Mouse (Mus musculus) hindbrain, embryonic 13.5 days (tissue): ENCODE measurements around the gene Nutm1. TPM values are rescaled to one million over a fixed set of nuclear protein-coding genes. Genes with fewer than 3 reads are reported as not detected.
A peak's percentile ranks its signal among the peaks of the same experiment; 100 is the strongest.
"Not testable (repeated sequence)": the region's sequence is repeated elsewhere in the genome, so short reads cannot be mapped to it uniquely, and the experiment has no call there.

Experiments
- ATAC-seq: fragments of 200-750 bp; cut with Nextera tagmentation; 2 replicates; pipeline ENCODE4 v1.8.0; 2017; ENCODE audit warnings: moderate TSS enrichment; ENCODE audit not compliant: low FRiP score
- H3K27ac ChIP-seq: fragments of 300-500 bp; sonication (generic); 2 replicates; pipeline ENCODE4 v1.5.1; 2015; ENCODE audit warnings: inconsistent platforms, mild to moderate bottlenecking, moderate library complexity
- H3K27me3 ChIP-seq: fragments of 300-500 bp; sonication (generic); 2 replicates; pipeline ENCODE4 v1.6.1; 2015; ENCODE audit warnings: mild to moderate bottlenecking, inconsistent platforms
- H3K36me3 ChIP-seq: fragments of 300-500 bp; sonication (generic); 2 replicates; pipeline ENCODE4 v1.6.1; 2015; ENCODE audit warnings: mild to moderate bottlenecking, inconsistent platforms
- H3K4me1 ChIP-seq: fragments of 300-500 bp; sonication (generic); replicated peaks from 2 replicates; pipeline ENCODE4 v1.6.1; 2015; ENCODE audit warnings: inconsistent platforms
- H3K4me2 ChIP-seq: fragments of 300-500 bp; sonication (generic); 2 replicates; pipeline ENCODE4 v1.6.1; 2015; ENCODE audit warnings: inconsistent platforms, mild to moderate bottlenecking, moderate library complexity
- H3K4me3 ChIP-seq: fragments of 300-500 bp; sonication (generic); 2 replicates; pipeline ENCODE4 v1.5.1; 2015; ENCODE audit warnings: mild to moderate bottlenecking, inconsistent platforms
- H3K9ac ChIP-seq: fragments of 300-500 bp; sonication (generic); 2 replicates; pipeline ENCODE4 v1.6.1; 2015; ENCODE audit warnings: mild to moderate bottlenecking, inconsistent platforms
- H3K9me3 ChIP-seq: fragments of 300-500 bp; sonication (generic); 2 replicates; pipeline ENCODE4 v1.6.1; 2016; ENCODE audit warnings: inconsistent platforms
- WGBS: fragments of 180-500 bp; shearing (Covaris S2); methylation state at CpG from one replicate; pipeline ENCODE4 v1.1.7; 2015; 5-methylcytosine and 5-hydroxymethylcytosine counted together
- polyA plus RNA-seq: library from polyadenylated mRNA; unstranded; fragments of >200 nt; fragmentation: Nextera tagmentation; extraction: Ambion mirVana; gene quantifications from 2 replicates; pipeline ENCODE4 v1.2.1, GENCODE M21; 2015

Gene Nutm1
- polyA plus RNA-seq, result 0.05 TPM in 1 of 2 replicates, not detected in the other

DNA sequence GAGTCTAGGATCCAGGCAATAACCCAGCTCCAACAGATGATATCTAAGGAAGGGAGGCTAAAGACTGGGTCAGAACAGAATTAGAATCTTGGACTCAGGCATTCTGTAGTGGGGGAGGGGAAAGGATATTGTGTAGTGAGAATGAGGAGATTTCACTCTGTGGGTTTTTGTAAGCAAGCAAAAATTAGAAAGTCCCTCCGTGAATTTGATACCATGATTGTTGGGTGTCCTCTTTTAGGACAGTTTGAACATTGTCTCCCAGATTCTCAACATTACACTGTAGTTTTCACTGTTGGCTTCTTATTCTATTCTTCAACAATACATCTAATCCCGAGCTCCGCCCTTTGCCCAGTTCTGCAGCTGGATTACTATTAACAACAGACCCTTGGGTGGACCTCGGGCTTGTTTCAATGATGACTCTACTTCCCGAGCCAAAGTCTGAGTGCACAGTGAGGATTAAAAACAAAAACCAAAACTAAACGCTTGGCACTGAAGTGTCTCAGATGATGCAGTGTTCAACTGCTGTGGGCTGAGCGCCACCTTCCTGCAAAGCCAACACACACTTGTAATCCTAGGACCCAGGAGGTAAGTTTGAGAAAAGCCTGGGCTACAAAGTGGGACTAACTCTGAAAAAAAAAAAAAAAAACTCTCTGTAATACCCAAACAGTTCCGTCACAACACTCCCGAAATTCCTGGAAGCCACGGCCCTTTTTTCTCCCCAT is at the start of gene Nutm1:
Nutm1 (minus strand) TSS at position 51 of the 722 bp plus-strand sequence.
- no peak for ATAC-seq
- Histone ChIP-seq H3K9me3 (no peaks in the 10 kb centered on the region), H3K36me3 (no peaks in the 10 kb centered on the region), H3K4me1 (peaks cover 17% of the 10 kb centered on the region), H3K4me2 (no peak within 1 kb of the TSS), H3K27me3 (no peaks in the 10 kb centered on the region), H3K9ac (no peak within 1 kb of the TSS), H3K4me3 (no peak within 1 kb of the TSS), H3K27ac (no peak within 1 kb of the TSS)
- 79% methylated on average over 10 of the region's 10 CpGs for WGBS

DNA sequence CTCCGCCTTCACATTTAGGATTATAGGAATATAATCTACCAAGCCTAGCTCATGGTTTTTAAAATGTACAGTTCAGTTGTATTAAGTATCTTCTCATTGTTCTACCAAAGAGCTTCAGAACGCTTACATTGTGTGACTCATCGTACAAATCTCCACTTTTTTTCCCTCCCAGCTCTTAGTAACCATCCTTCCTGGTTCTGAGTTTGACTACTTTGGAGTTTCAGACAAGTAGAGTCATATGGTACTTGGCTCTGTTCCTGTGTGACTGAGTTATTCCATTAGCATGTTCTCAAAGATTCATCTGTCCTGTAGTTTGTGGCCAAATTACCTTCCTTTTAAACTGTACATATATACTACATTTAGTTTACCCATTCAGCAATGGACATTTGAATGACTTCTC is 49.6 kb upstream of the Nutm1 start:
- H3K4me2 ChIP-seq, result no peak overlapping the region
- no peaks in the 10 kb centered on the region for H3K9me3 ChIP-seq
- no peak overlapping the region for H3K27ac ChIP-seq
- H3K4me3 ChIP-seq, result no peak overlapping the region
- H3K27me3 ChIP-seq, result no peaks in the 10 kb centered on the region
- 96% methylated on average over 3 of the region's 3 CpGs for WGBS
- no peaks in the 10 kb centered on the region for H3K36me3 ChIP-seq
- ATAC-seq, result no peak
- H3K4me1 ChIP-seq, result no peaks in the 10 kb centered on the region
- no peak overlapping the region for H3K9ac ChIP-seq

DNA sequence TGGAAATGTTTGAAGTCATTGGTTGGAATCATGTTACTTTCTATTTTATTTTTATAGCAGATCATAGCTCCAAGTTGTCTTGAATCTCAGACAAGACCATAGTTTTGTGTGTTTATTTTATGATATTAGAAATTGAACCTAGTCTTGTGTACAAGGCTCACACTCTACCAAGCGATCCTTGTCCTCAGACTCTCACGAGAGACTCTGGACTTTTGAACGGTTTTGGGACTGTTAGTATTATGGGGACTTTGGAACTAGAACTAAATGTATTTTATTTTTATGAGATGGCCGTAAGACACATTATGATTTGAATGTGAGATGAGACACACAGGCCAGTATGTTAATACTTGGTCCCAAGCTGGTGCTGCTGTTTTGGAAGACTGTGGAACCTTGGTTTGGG is 39.1 kb upstream of the Nutm1 start:
- 95% methylated on average over 4 of the region's 4 CpGs for WGBS
- Histone ChIP-seq H3K9me3 (no peaks in the 10 kb centered on the region), H3K36me3 (0 out of 2 replicates have a peak, but pooled peaks cover 2% of the 10 kb centered on the region), H3K27ac (no peak overlapping the region), H3K4me1 (no peaks in the 10 kb centered on the region), H3K9ac (no peak overlapping the region), H3K4me3 (no peak overlapping the region), H3K27me3 (no peaks in the 10 kb centered on the region), H3K4me2 (no peak overlapping the region)
- no peak for ATAC-seq

DNA sequence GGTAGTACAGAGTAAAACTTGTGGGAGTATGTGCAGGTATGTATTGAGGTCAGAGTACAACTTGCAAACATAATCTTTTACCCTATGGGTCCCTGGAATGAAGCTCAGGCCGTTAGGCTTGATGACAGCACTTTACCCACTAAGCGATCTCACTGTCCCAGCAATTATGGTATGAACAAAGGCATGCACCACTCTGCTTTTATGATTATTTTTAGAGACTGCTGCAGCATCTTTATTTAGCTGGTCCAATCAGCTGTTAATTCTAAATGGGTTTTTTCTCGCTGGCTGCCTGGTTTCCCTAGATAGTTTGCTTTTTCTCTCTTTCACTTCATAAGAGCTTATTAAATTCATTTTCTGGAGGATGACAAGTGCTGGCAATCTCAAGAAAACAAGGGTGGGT is 37.1 kb upstream of the Nutm1 start:
- Histone ChIP-seq H3K9me3 (no peaks in the 10 kb centered on the region), H3K27ac (no peak overlapping the region), H3K9ac (no peak overlapping the region), H3K4me3 (no peak overlapping the region), H3K4me1 (no peaks in the 10 kb centered on the region), H3K4me2 (no peak overlapping the region), H3K36me3 (0 out of 2 replicates have a peak, but pooled peaks cover 2% of the 10 kb centered on the region), H3K27me3 (no peaks in the 10 kb centered on the region)
- no peak for ATAC-seq
- 84% methylated on average over 3 of the region's 3 CpGs for WGBS

DNA sequence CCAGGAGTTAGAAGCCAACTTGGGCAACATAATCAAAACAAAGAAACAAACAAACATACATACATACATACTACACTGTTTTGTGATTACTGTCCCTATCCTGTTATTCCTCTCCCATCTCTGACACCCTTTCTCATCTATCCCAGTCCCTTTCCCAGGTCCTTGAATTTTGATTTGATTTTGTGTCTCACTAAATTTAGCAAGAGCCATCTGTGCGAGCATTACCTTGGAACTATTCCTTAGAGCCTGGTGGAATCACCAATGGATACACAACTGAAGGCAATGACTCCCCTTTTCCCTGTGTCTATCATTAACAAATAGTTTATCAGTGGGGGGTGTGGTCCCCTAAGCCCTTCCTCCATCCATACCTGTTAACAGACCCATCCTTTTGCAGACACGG is 33.7 kb upstream of the Nutm1 start:
- H3K4me1 ChIP-seq, result no peaks in the 10 kb centered on the region
- H3K27ac ChIP-seq, result no peak overlapping the region
- 93% methylated on average over 2 of the region's 2 CpGs for WGBS
- H3K9me3 ChIP-seq, result no peaks in the 10 kb centered on the region
- no peak overlapping the region for H3K4me2 ChIP-seq
- H3K9ac ChIP-seq, result no peak overlapping the region
- ATAC-seq, result no peak
- H3K36me3 ChIP-seq, result 0 out of 2 replicates have a peak, but pooled peaks cover 2% of the 10 kb centered on the region
- no peaks in the 10 kb centered on the region for H3K27me3 ChIP-seq
- H3K4me3 ChIP-seq, result no peak overlapping the region

DNA sequence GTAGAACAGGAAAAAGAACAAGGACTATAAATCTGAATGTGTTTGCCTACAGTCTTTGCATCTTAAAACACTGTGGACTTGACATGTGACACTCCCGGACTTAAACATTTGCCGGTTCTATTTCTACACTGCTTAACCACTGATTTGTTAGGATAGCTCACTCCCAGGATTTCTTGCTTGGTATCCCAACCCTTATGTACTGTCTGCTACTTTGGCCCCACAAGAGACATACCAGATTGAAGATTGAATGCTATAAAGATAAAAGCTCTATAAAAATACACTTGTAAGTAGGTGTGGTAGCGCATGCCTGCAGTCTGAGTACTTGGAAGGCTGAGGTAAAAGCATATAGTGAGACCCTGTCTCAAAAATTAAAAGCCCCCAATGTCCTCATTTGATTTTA is 30.4 kb upstream of the Nutm1 start:
- no peak overlapping the region for H3K27ac ChIP-seq
- no peak overlapping the region for H3K4me3 ChIP-seq
- no peaks in the 10 kb centered on the region for H3K36me3 ChIP-seq
- H3K9ac ChIP-seq, result no peak overlapping the region
- no peak for ATAC-seq
- no peaks in the 10 kb centered on the region for H3K27me3 ChIP-seq
- no peaks in the 10 kb centered on the region for H3K9me3 ChIP-seq
- H3K4me2 ChIP-seq, result no peak overlapping the region
- 96% methylated on average over 3 of the region's 3 CpGs for WGBS
- peaks cover 4% of the 10 kb centered on the region for H3K4me1 ChIP-seq

DNA sequence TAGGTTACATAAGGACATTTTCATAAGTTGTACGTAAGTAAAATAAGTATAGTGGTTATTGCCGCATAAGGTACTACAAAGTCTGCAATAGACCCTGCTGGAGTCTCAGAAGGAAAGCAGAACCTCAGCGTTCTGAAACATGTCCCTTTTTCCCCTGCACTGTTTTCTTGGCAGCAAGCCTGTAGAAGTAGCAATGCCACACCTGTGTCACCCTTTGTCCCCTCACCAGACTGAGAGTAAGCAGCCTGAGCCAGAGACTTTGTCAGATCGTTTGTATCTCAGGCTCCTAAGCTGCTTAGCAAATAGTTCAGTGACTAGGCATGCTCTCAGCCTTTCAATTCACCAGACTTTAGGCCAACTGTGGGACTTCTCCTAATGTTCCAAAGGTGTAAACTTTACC is 28.0 kb upstream of the Nutm1 start:
- Histone ChIP-seq H3K4me2 (no peak overlapping the region), H3K27ac (no peak overlapping the region), H3K36me3 (no peaks in the 10 kb centered on the region), H3K27me3 (no peaks in the 10 kb centered on the region), H3K9ac (no peak overlapping the region), H3K4me1 (peaks cover 10% of the 10 kb centered on the region), H3K4me3 (no peak overlapping the region), H3K9me3 (no peaks in the 10 kb centered on the region)
- no peak for ATAC-seq
- WGBS, result 77% methylated on average over 4 of the region's 4 CpGs

DNA sequence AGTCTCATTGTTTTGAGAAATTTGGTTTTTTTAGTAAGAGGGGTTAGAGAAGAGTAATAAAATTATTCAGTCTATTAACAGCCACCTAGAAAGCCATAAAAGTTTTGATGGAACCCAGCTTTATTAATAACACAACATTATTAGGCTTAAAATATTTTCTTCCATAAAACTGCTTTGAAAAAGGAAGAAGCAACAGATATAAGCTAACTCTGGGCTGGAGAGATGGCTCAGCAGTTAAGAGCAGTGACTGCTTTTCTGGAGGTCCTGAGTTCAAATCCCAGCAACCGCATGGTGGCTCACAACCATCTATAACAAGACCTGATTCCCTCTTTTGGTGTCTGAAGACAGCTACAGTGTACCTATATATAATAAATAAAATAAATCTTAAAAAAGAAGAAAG is 27.0 kb upstream of the Nutm1 start:
- not testable (repeated sequence) for H3K4me3 ChIP-seq, H3K36me3 ChIP-seq, ATAC-seq, H3K27me3 ChIP-seq, H3K4me2 ChIP-seq, H3K4me1 ChIP-seq, H3K9me3 ChIP-seq, H3K9ac ChIP-seq, H3K27ac ChIP-seq
- WGBS, result 98% methylated on average over 1 of the region's 1 CpGs

DNA sequence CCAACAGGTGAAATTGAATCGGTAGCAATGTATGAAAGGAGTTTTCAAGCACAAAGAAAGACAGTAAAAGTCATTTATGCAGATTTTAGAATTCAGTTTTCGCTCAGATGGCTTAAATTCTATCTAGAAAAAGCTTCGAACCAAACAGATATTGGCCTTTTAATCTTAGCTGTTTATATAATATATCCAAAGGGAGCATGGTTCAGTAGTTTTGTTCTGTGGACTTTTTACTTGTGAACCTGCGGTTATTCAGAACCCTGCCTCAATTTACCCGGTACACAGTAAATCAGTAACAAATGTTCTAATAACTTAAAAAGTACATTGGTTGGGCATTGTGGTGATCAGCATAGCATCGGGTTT is 25.9 kb upstream of the Nutm1 start:
- no peak overlapping the region for H3K9ac ChIP-seq
- H3K36me3 ChIP-seq, result no peaks in the 10 kb centered on the region
- peak overlapping the region; percentile 41 for H3K4me3 ChIP-seq
- WGBS, result 57% methylated on average over 6 of the region's 6 CpGs
- H3K9me3 ChIP-seq, result no peaks in the 10 kb centered on the region
- ATAC-seq, result no peak
- peaks cover 10% of the 10 kb centered on the region for H3K4me1 ChIP-seq
- no peaks in the 10 kb centered on the region for H3K27me3 ChIP-seq
- peak overlapping the region; percentile 76 for H3K4me2 ChIP-seq
- H3K27ac ChIP-seq, result no peak overlapping the region

DNA sequence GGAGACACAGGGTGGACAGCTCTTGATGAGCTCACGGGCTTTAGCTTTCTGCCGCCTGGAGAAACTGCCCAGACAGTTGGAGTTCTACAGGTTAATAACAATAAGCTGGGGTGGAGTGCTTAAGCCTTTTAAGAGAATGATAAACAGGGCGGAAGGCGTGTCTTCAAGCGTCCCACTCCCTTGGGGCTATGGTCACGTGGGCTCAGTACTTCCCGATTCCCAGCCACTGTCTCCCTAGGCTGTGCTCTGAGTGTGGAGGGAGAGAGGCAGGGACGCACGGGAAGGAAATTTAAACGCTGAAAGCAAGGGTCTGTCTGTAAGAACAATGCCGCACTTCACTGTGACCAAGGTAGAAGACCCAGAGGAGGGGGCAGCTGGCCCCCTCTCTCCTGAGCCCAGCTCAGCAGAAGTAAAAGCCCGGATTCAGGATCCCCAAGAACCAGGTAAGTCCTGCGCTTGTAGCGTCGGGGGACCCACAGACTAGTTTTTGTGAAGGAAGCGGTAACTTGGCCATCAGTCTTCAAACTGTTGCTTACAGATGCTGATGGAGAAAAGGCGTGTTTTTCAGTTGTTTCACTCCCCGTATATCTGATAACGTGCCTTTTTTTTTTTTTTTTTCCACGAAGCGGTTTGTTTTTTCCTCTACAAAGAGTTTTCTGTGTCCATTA is 25.4 kb upstream of the Nutm1 start:
- H3K9ac ChIP-seq, result peak overlapping the region; percentile 70
- H3K4me1 ChIP-seq, result peaks cover 10% of the 10 kb centered on the region
- peak; percentile 91 for ATAC-seq
- no peaks in the 10 kb centered on the region for H3K27me3 ChIP-seq
- no peak overlapping the region for H3K27ac ChIP-seq
- no peaks in the 10 kb centered on the region for H3K9me3 ChIP-seq
- 1% methylated on average over 21 of the region's 21 CpGs for WGBS
- H3K4me2 ChIP-seq, result peak overlapping the region; percentile 76
- H3K36me3 ChIP-seq, result no peaks in the 10 kb centered on the region
- peak overlapping the region; percentile 41 for H3K4me3 ChIP-seq

DNA sequence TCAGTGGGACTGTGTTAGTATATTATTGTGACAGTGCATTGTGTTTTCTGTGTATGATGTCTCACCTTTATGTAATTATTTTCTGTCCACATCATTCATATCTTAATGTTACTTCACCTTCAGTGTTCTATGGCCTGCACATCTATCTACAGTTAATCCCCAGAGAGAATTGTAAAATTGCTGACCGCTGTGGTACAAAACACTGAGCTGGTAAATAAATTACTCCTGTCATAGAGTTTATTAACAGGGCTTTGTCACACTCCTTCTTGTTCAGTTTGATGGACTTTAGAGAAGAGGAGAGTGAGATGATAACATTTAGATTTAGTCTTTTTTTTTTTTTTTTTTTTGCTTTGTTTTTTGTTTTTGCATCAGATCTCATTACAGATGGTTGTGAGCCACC is 23.8 kb upstream of the Nutm1 start:
- H3K4me2 ChIP-seq, result no peak overlapping the region
- H3K36me3 ChIP-seq, result no peaks in the 10 kb centered on the region
- 71% methylated on average over 1 of the region's 1 CpGs for WGBS
- no peak overlapping the region for H3K9ac ChIP-seq
- no peaks in the 10 kb centered on the region for H3K27me3 ChIP-seq
- H3K27ac ChIP-seq, result no peak overlapping the region
- H3K4me3 ChIP-seq, result no peak overlapping the region
- H3K4me1 ChIP-seq, result peaks cover 10% of the 10 kb centered on the region
- H3K9me3 ChIP-seq, result no peaks in the 10 kb centered on the region
- ATAC-seq, result no peak

DNA sequence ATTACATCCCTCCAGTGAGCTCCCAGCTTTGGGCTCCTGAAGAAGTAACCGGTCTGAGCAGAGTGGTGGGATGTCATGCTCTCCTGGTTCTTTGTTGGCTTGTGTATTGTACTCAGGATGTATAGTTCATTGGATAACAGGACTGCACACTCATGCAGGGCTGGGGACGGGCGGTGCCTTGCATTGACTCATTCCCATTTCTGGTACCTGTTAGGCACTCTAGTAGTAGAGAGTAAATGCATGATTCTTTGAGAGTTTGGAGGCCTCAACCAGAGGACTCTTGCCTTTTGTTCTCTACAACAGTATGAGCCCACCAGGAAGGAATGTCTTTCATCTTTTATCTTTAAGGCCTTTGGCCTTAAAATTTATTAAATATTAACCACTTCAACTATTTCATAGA is 17.8 kb upstream of the Nutm1 start:
- H3K9ac ChIP-seq, result no peak overlapping the region
- no peaks in the 10 kb centered on the region for H3K9me3 ChIP-seq
- H3K4me1 ChIP-seq, result no peaks in the 10 kb centered on the region; the same call in 1 of the 2 replicates
- no peak overlapping the region for H3K27ac ChIP-seq
- peaks cover 3% of the 10 kb centered on the region; the same call in 1 of the 2 replicates for H3K36me3 ChIP-seq
- 93% methylated on average over 3 of the region's 3 CpGs for WGBS
- H3K4me3 ChIP-seq, result no peak overlapping the region
- ATAC-seq, result no peak
- H3K27me3 ChIP-seq, result no peaks in the 10 kb centered on the region
- no peak overlapping the region for H3K4me2 ChIP-seq

DNA sequence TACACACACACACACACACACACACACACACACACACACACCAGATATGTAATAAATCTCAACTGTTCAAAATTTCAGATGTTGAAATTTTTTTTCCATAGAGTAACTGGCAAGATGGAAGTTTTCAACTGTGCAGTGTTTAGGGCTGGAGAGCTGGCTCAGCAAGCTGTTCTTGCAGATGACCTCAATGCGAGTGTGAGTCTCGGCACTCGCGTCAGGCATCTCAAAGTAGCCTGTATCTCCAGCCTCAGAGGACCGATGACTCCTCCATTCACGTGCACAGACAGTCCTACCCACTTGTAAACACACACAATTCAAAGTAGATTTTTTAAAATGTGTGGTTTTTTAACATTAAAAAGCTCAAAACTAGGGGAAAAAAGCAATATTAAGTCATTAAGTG is 14.4 kb upstream of the Nutm1 start:
- H3K27ac ChIP-seq, result no peak overlapping the region
- no peak overlapping the region for H3K9ac ChIP-seq
- H3K4me2 ChIP-seq, result no peak overlapping the region
- ATAC-seq, result no peak
- H3K9me3 ChIP-seq, result no peaks in the 10 kb centered on the region
- H3K27me3 ChIP-seq, result no peaks in the 10 kb centered on the region
- no peak overlapping the region for H3K4me3 ChIP-seq
- 92% methylated on average over 6 of the region's 6 CpGs for WGBS
- H3K4me1 ChIP-seq, result peaks cover 19% of the 10 kb centered on the region
- peaks cover 3% of the 10 kb centered on the region; the same call in 1 of the 2 replicates for H3K36me3 ChIP-seq
